Mouse (Mus musculus) stomach, postnatal 0 days (tissue): ENCODE measurements around the gene Ndufs4.

Source experiments
- CTCF ChIP-seq: IDR thresholded peaks from 2 replicates; pipeline ENCODE4 v1.5.1; 2016; ENCODE audit warnings: antibody characterized with exemption, low read depth, mild to moderate bottlenecking, moderate library complexity
- EP300 ChIP-seq: optimal IDR thresholded peaks from 2 replicates; pipeline ENCODE3; 2016; ENCODE audit warnings: antibody characterized with exemption

GRCm38 (mm10) chr13:114314953-114315352, 73.1 kb downstream of the Ndufs4 start:
- TF ChIP-seq CTCF: no peak
- no peak for TF ChIP-seq EP300
